Mouse (Mus musculus) 416B (cell line): ENCODE results near the gene Spr.
"Not testable (repeated sequence)": the region's sequence is repeated elsewhere in the genome, so short reads cannot be mapped to it uniquely, and the experiment has no call there.

ENCODE experiments used
- DNase-seq: peaks from one replicate; pipeline ENCODE4 v3.0.0; 2011; ENCODE audit warnings: low read depth

Gene Spr

DNA sequence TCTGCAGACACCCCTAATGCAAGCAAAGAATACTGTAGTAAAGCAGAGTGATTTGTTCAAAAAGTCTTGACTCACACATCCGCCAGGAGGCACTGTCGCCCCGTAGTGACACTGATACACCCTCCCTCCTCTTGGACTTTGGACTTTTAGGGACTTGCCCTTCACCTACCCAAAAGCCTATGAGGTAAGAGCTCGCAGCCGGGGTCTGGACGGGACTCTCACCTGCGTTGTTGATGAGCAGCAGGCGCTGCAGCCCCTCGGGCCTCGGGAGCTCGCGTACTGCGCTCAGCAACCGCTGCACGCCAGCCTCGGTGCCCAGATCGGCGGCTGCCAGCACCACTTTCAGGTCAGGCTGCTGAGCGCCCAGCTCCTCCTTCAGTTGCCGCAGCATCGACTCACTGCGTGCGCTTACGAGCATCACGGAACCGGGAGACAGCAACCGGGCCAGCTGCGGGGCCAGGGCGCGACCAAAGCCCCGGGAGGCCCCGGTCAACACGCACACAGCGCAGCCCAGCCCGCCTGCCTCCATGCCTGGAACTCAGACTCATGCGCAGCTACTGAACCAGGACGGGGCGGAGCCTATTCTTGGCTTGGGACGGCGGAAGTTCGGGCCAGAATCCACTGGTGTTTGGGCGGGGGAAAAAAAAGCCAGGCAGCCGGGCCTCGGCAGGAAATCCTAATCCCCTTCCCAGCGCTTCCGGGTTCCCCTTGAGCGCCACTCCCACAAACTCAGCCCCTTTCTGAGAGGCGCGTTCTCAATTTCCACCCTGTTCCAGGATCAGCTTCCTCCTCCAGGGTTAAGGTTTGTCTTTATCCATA, at the start of gene Spr:
Gene Spr, minus strand, starts transcription at position 550 of the 819 bp plus-strand sequence.
- peak; percentile 89 for DNase-seq

DNA sequence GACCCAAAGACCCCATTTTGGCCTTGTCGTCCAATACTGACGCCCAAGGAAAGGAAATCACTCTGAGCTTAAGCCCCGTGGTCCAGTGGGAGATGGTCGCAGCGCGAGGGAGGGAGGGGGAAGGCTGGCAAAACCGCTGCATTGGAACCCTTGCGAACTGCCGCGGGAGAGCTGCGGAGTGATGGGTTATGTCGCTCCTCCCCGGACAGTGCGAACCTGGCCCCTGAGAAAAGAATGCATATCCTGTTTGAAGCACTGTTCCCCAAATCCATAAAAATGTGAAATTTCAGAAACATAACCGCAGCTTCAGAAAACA, 49.1 kb upstream of the Spr start:
- DNase-seq: no peak

DNA sequence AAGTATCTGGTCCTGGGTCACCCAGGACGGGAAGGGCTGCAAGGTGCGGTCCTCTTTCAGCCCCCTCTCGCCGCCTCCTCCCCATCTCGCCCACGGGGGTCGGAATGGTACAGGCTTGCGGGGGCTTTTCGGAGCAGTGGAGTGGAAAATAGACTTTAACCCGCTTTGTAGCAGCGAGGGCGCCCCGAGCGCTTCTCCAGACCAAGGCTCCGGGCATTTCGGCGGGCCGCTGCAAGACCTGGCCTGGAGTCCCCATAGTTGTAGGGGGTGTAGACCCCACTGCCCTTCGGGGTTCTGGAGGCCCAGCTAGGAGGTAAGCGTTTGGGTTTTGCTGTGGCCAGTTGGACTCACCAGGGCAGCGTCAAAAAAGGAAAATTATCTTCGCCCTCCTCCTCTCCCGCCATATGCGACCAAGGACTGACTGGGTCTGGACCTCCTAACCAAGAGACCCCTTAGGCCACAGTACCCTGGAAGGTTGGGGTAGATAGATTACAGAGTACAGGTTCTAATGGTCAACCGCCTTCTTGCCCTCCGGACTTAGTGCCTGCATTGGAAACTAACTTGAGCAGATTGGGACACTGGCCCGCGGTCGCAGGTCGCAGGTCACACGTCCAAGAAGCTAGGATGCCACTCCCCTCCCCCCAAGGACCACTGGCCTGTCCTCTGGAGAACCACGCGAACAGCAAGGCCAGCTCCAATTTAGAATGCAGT, 48.6 kb upstream of the Spr start:
- no peak for DNase-seq

GRCm38 (mm10) chr6:85183951-85184350, 46.4 kb upstream of the Spr start:
- peak; percentile 4 for DNase-seq

DNA sequence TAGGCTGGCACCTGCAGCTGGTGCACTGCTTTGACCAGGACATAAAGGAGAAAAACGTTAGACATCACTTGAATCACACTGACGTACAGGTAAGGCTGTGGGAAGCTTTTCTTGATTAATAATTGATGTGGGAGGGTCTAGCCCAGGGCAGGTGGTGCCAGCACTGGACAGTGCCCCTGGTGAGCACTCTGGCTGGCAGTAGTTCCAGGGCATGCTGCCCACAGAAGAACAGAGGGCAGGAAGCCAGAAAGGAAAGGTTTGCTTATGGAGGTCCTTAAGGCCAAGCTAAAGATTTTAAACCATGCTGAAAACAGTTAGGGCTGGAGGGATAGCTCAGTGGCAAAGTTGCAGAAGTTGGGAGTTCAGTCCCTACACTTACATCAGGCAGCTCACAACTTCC, 42.5 kb upstream of the Spr start:
- DNase-seq: no peak

DNA sequence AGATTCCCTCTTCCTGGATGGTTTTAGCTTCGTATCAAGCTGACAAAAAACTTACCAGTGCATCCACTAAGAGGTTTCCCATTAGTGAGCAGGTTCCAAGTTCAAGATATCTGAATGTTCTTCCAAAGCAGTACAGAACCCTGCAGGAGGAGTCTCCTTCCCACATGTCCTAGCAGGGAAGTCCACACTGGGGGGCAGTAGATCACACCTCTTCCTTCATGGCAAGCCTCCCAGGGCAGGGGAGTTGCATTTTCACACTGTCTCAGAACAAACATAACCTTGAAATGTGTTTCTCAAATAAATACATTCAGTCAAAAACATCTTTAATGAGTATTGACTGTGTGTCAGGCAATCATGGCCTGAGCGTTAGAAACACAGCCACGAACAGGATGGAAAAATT, 42.0 kb upstream of the Spr start:
- no peak for DNase-seq

GRCm38 (mm10) chr6:85165440-85165921, 27.9 kb upstream of the Spr start:
- no peak for DNase-seq

GRCm38 (mm10) chr6:85160201-85160923, 22.8 kb upstream of the Spr start:
- peak; percentile 71 for DNase-seq

DNA sequence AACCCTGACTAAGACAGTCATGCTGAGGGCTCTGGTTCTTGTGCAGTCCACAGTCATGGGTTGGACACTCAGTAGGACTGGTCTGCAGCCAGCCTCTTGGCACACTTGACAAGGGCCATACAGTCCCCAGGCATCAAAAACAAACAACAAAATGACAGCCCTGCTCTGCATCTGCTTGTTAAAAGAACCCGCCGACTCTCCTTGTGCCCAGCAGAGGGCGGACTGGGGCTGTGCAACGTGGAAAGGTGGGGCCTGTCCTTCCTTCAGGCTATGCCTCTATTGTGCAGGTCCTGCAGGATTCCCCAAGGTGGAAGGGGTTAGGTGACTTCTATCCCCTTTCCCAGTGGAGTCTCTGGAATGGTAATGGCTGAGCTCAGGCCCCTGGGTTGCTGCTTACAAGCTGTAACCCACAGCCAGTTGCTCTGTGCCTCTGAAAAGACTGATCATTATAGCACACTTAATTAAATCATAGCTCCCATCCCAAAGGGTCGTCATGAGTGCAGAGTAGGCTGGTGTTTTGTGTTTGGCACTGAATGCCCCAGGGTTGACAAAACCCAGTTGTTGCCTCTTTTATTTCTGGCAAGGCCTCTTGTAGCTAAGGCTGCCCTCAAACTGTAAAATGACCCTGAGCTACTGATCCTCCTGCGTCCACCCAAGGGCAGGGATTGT, 21.7 kb upstream of the Spr start:
- DNase-seq: peak; percentile 54

GRCm38 (mm10) chr6:85158040-85158804, 20.7 kb upstream of the Spr start:
- peak; percentile 21 for DNase-seq

DNA sequence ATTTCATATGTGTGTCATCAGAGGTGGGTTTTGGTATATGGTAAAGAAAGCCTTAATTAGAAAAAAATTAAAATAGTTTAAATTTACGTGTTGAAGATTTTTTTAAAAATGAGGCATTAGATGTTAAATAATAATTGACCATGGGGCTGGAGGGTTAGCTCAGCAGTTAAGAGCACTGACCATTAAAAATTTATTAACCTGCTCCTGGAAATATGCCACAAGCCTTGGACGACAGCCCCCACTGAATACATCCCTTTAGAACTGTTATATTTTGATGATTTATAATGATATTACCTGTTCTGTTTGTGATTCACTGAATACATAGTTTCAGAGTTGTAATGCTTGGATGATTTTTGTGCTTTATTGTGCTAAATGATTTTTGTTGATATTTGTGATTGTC, 19.0 kb upstream of the Spr start:
- not testable (repeated sequence) for DNase-seq

GRCm38 (mm10) chr6:85154861-85155528, 17.4 kb upstream of the Spr start:
- DNase-seq: no peak

GRCm38 (mm10) chr6:85153970-85154540, 16.5 kb upstream of the Spr start:
- peak; percentile 88 for DNase-seq

GRCm38 (mm10) chr6:85150386-85150785, 12.8 kb upstream of the Spr start:
- DNase-seq: no peak

- DNase-seq: no peak
Observed at GRCm38 (mm10) chr6:85147636-85148035, 10.1 kb upstream of the Spr start.

GRCm38 (mm10) chr6:85144466-85144865, 6.9 kb upstream of the Spr start:
- DNase-seq: no peak

DNA sequence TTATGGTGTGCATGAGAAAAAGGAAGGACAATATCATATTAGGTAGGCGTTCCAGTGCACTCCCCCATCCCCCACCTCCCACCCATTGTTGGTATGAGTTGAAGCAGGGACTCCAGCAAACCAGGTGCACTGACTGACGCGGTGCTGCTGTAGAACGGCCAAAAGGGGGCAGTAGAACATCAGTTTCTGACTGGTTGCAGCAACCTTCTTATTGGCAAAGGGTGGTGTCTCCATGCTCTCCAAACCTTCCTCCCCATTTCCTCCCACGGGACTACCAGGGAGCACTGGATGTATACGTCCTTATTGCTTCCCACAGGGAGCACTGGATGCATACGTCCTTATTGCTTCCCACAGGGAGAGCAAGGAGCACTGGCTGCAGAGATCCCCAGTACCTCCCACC, 3.4 kb upstream of the Spr start:
- peak; percentile 80 for DNase-seq

DNA sequence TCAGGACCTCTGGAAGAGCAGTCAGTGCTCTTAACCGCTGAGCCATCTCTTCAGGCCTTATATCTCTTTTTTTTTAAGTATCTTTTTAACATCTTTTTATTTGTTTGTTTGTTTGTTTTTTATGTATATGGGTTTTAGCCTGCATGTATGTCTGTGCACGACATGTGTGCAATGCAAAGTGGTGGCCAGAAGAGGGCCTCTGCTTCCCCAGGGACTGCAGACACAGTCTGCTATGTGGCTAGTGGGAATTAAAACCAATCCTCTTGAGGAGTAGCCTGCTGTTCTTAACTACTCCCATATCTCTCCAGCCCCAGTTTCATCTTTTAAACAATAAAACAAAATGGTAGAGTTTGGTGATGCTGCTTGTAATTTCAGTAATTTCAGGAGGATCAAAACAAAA, 2.0 kb upstream of the Spr start:
- DNase-seq: peak; percentile 28

- not testable (repeated sequence) for DNase-seq
Observed at GRCm38 (mm10) chr6:85136784-85137183, 782 bp downstream of the Spr start.

DNA sequence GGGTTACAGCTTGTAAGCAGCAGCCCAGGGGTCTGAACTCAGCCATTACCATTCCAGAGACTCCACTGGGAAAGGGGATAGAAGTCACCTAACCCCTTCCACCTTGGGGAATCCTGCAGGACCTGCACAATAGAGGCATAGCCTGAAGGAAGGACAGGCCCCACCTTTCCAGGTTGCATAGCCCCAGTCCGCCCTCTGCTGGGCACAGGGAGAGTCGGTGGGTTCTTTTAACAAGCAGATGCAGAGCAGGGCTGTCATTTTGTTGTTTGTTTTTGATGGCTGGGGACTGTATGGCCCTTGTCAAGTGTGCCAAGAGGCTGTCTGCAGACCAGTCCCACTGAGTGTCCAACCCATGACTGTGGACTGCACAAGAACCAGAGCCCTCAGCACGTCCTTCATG, 4.8 kb downstream of the Spr start:
- peak; percentile 35 for DNase-seq

- DNase-seq: not testable (repeated sequence)
Observed at GRCm38 (mm10) chr6:85132237-85132636, 5.3 kb downstream of the Spr start.
